Mouse (Mus musculus): ENCODE measurements at regions not wholly inside any gene's neighbourhood (a gene's known extent, or its start where the extent isn't known, plus 50 kb on each side); places are given as distances from the start of the nearest gene placed in this dataset.

- TF ChIP-seq MEF2A (IDR thresholded peaks at IDR 0.05; ENCODE audit: extremely low read depth, insufficient replicate concordance, low read depth, low read length, poor library complexity, severe bottlenecking) (no peak), CTCF (IDR thresholded peaks at IDR 0.05 in 2 of 3, conservative IDR thresholded peaks at IDR 0.05 in 1 of 3; ENCODE audit: control insufficient read depth in 1 of 3, insufficient read depth in 1 of 3, low read depth in 2 of 3, low read length in 3 of 3, poor library complexity in 1 of 3, severe bottlenecking in 1 of 3) (no peak), POLR2AphosphoS2 (IDR thresholded peaks at IDR 0.05; ENCODE audit: low read length) (no peak), MAFK (IDR thresholded peaks at IDR 0.05; ENCODE audit: borderline replicate concordance, low read depth, low read length) (no peak), EP300 (IDR thresholded peaks at IDR 0.05; ENCODE audit: low read depth in 1 of 2, low read length in 2 of 2) (no peak), ZMIZ1 (IDR thresholded peaks at IDR 0.05; ENCODE audit: low read depth, low read length) (no peak), POLR2A (IDR thresholded peaks at IDR 0.05; ENCODE audit: control insufficient read depth in 1 of 2, insufficient read depth in 1 of 2, low read depth in 1 of 2, low read length in 2 of 2, poor library complexity in 1 of 2) (no peak), E2F4 (IDR thresholded peaks at IDR 0.05; ENCODE audit: borderline replicate concordance, low read depth, low read length) (no peak), USF1 (IDR thresholded peaks at IDR 0.05; ENCODE audit: low read depth, low read length) (no peak), HCFC1 (IDR thresholded peaks at IDR 0.05; ENCODE audit: low read depth, low read length) (no peak)
Observed at GRCm38 (mm10) chr7:68983937-68984336, 234.9 kb upstream of the Arrdc4 start.

Measured in MEL (cell line).